Mouse (Mus musculus) bone marrow macrophage, adult 2 months (primary cell): ENCODE measurements at regions not wholly inside any gene's neighbourhood (a gene's known extent, or its start where the extent isn't known, plus 50 kb on each side); places are given as distances from the start of the nearest gene placed in this dataset.

Source experiments
- CTCF ChIP-seq: IDR thresholded peaks from 2 replicates; pipeline ENCODE4 v1.5.1; 2012; ENCODE audit warnings: low read depth, mild to moderate bottlenecking, low read length, moderate library complexity
- POLR2A ChIP-seq: IDR thresholded peaks from 2 replicates; pipeline ENCODE4 v1.6.1; 2012; ENCODE audit warnings: mild to moderate bottlenecking, low read depth, low read length, borderline replicate concordance

GRCm38 (mm10) chr11:18750080-18750375, 268.8 kb downstream of the Meis1 start:
- TF ChIP-seq CTCF (no peak), POLR2A (no peak)
